Mouse (Mus musculus) heart, adult 9 months (tissue): ENCODE measurements around the gene Prrc2a.
A peak's percentile ranks its signal among the peaks of the same experiment; 100 is the strongest.

ENCODE experiments used
- DNase-seq, 2 experiments: peaks; one replicate each; pipeline ENCODE4 v3.0.0; 2022; ENCODE audit warnings: low spot score in 2 of 2

Gene Prrc2a

GRCm38 (mm10) chr17:35162730-35163129, 2.0 kb downstream of the Prrc2a start:
- peak in 1 of 2 experiments; percentile 52 for DNase-seq

- no peak for DNase-seq
Measured at GRCm38 (mm10) chr17:35162121-35162520, 2.6 kb downstream of the Prrc2a start.

- no peak for DNase-seq
Measured at GRCm38 (mm10) chr17:35161421-35161820, 3.3 kb downstream of the Prrc2a start.

GRCm38 (mm10) chr17:35159638-35160037, 5.1 kb downstream of the Prrc2a start:
- no peak for DNase-seq

- no peak for DNase-seq
Measured at GRCm38 (mm10) chr17:35158850-35159593, 5.7 kb downstream of the Prrc2a start.

- DNase-seq: no peak
Measured at GRCm38 (mm10) chr17:35157661-35158175, 7.0 kb downstream of the Prrc2a start.

GRCm38 (mm10) chr17:35157254-35157653, 7.4 kb downstream of the Prrc2a start:
- no peak for DNase-seq

GRCm38 (mm10) chr17:35156461-35157200, 8.1 kb downstream of the Prrc2a start:
- DNase-seq: no peak

- DNase-seq: no peak
Measured at GRCm38 (mm10) chr17:35155451-35155850, 9.2 kb downstream of the Prrc2a start.

GRCm38 (mm10) chr17:35154616-35155015, 10.1 kb downstream of the Prrc2a start:
- no peak for DNase-seq

GRCm38 (mm10) chr17:35153931-35154330, 10.8 kb downstream of the Prrc2a start:
- no peak for DNase-seq

- DNase-seq: no peak
Measured at GRCm38 (mm10) chr17:35153077-35153476, 11.6 kb downstream of the Prrc2a start.

- DNase-seq: no peak
Measured at GRCm38 (mm10) chr17:35152121-35152520, 12.6 kb downstream of the Prrc2a start.

- DNase-seq: no peak
Measured at GRCm38 (mm10) chr17:35147922-35148639, 16.6 kb downstream of the Prrc2a start.

- no peak for DNase-seq
Measured at GRCm38 (mm10) chr17:35147348-35147747, 17.3 kb downstream of the Prrc2a start.

- no peak for DNase-seq
Measured at GRCm38 (mm10) chr17:35146139-35146538, 18.6 kb downstream of the Prrc2a start.

GRCm38 (mm10) chr17:35141971-35142370, 22.7 kb downstream of the Prrc2a start:
- DNase-seq: no peak

GRCm38 (mm10) chr17:35140490-35140996, 24.2 kb downstream of the Prrc2a start:
- no peak for DNase-seq

GRCm38 (mm10) chr17:35139269-35139668, 25.4 kb downstream of the Prrc2a start:
- no peak for DNase-seq

- no peak for DNase-seq
Measured at GRCm38 (mm10) chr17:35135591-35136320, 28.9 kb downstream of the Prrc2a start.
